Mouse (Mus musculus) small intestine, adult 2 months (tissue): ENCODE results near the gene Olfr1287. TPM values are rescaled to one million over a fixed set of nuclear protein-coding genes. Genes with fewer than 3 reads are reported as not detected.

Experiments
- H3K27ac ChIP-seq: fragments of 200-500 bp; 2 replicates; pipeline ENCODE4 v1.5.1; 2012; ENCODE audit warnings: low read depth, low read length, control low read depth, inconsistent platforms; ENCODE audit not compliant: insufficient read depth
- H3K27me3 ChIP-seq: fragments of 200-500 bp; 2 replicates; pipeline ENCODE4 v1.6.1; 2012; ENCODE audit warnings: mild to moderate bottlenecking, moderate library complexity, low read length, inconsistent platforms; ENCODE audit not compliant: control insufficient read depth, insufficient read depth
- H3K36me3 ChIP-seq: fragments of 200-500 bp; 2 replicates; pipeline ENCODE4 v1.6.1; 2012; ENCODE audit warnings: mild to moderate bottlenecking, low read length, control low read depth, inconsistent platforms; ENCODE audit not compliant: control insufficient read depth, insufficient read depth
- H3K4me1 ChIP-seq: fragments of 200-500 bp; 2 replicates; pipeline ENCODE4 v1.6.1; 2012; ENCODE audit warnings: low read length, inconsistent platforms, mixed read lengths; ENCODE audit not compliant: control insufficient read depth, insufficient read depth, insufficient read length
- H3K4me3 ChIP-seq: fragments of 200-500 bp; 2 replicates; pipeline ENCODE4 v1.5.1; 2012; ENCODE audit warnings: low read depth, mild to moderate bottlenecking, control low read depth, inconsistent platforms, low read length, moderate library complexity
- CTCF ChIP-seq: fragments of 200-500 bp; IDR thresholded peaks from 2 replicates; pipeline ENCODE4 v1.5.1; 2012; ENCODE audit warnings: low read depth, mild to moderate bottlenecking, control low read depth, inconsistent platforms, low read length, moderate library complexity, mixed read lengths; ENCODE audit not compliant: insufficient replicate concordance, insufficient read length; ENCODE audit errors: extremely low read depth
- POLR2A ChIP-seq: fragments of 200-500 bp; IDR thresholded peaks from 2 replicates; pipeline ENCODE4 v1.6.1; 2012; ENCODE audit warnings: low read depth, mild to moderate bottlenecking, control low read depth, inconsistent platforms, low read length, moderate library complexity
- WGBS: fragments of 180-500 bp; shearing (Covaris S2); methylation state at CpG from one replicate; pipeline ENCODE4 v1.1.7; 2018; 5-methylcytosine and 5-hydroxymethylcytosine counted together
- polyA plus RNA-seq: library from polyadenylated mRNA; depleted of rRNA; stranded (reverse); fragments of >200 nt; gene quantifications from 2 replicates; pipeline ENCODE4 v1.2.3, GENCODE M21; 2012; rRNA removed

The Olfr1287 gene
- not detected in 2 replicates for polyA plus RNA-seq

DNA sequence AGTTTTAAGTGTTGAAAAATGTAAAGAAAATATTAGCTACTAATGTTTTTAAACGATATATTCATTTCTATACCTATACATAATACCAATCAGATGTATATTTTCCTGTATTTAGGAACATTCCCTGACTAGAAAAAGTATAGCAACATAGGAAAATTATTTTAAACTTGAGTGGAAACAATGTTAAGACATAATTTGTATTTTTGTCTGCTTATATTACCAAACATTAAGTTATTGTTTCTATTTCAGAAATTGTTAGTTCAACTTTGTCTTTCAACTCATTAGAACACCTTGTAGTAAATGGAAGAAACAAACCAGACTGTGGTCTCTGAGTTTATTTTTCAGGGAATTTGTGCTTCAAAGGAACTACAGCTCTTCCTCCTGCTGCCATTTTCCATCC lies at the start of gene Olfr1287:
Olfr1287 (plus strand) TSS at position 301 of the 400 bp plus-strand sequence.
- Histone ChIP-seq H3K4me1 (no peaks in the 10 kb centered on the region), H3K27me3 (no peaks in the 10 kb centered on the region), H3K36me3 (no peaks in the 10 kb centered on the region), H3K4me3 (no peak within 1 kb of the TSS), H3K27ac (no peak within 1 kb of the TSS)
- no peak for TF ChIP-seq POLR2A
- no peak for TF ChIP-seq CTCF
- WGBS: 50% methylated on average over 1 of the region's 1 CpGs

DNA sequence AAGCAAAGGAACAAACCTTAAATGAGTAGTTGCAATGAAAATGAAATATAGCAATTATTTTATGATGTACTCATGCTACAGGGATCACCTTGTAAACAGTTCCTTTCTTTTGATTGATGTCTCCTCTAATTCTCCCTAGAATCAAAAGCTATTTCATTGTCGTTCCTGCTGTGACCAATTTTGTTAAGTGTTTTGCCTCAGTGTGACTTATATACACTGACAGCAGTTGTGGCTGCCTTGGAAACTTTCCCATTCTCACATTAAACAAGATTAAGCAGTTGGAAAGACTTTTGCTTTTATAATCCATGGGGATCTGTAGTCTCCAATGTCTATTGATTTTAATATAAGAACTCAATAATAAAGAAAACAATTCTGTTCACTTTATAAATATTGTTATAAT lies 26.0 kb upstream of the Olfr1287 start, which contains the start of gene Olfr1286:
Olfr1286 (minus strand) TSS at position 185 of the 400 bp plus-strand sequence.
- Histone ChIP-seq H3K4me3 (no peak within 1 kb of the TSS), H3K36me3 (no peaks in the 10 kb centered on the region), H3K4me1 (no peaks in the 10 kb centered on the region), H3K27ac (no peak within 1 kb of the TSS), H3K27me3 (no peaks in the 10 kb centered on the region)
- no peak for TF ChIP-seq CTCF
- TF ChIP-seq POLR2A: no peak
- WGBS: 58% methylated on average over 1 of the region's 1 CpGs

DNA sequence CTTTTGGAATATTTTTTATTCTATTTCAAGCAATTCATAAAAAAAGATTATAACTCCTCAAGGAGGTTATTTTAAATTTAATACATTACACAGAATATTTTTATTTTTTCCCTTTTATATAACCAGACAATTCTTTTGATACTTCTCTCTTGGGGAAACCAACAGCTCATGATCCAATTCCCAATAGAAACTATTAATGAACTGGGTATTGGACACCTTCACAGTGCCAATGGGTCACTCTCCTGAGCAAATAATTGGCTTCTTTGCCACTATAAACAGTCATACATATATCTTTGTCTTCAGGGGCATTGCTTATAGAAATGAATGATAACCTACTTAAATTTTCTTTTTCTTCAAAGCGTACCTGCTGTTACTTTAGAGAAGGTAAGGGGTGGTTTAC lies 24.9 kb downstream of the Olfr1287 start, which contains the start of gene Olfr1288:
Olfr1288 (plus strand) TSS at position 301 of the 400 bp plus-strand sequence.
- Histone ChIP-seq H3K27ac (no peak within 1 kb of the TSS), H3K4me1 (no peaks in the 10 kb centered on the region), H3K4me3 (no peak within 1 kb of the TSS), H3K27me3 (no peaks in the 10 kb centered on the region), H3K36me3 (no peaks in the 10 kb centered on the region)
- whole genome bisulfite sequencing: 92% methylated on average over 1 of the region's 1 CpGs
- TF ChIP-seq POLR2A: no peak

DNA sequence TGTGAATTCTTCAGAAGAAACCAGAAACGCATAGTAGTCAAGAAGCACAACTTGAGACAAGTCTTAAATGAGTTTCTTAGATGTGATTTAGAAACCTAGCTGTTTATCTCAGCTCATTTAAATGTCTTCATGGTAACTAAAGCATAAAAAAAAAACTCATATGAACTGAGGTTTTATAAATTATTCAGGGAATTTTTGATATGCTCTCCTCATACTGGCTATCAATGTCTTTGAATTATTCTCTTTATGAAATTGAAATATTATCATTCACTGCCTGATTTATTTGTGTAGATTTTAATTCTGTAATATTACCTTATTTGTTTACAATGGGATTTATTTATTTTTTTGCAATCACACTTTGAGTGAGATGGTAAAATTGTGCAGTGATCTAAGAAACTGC lies 31.6 kb downstream of the Olfr1287 start, which contains the start of gene Olfr1289:
Olfr1289 (plus strand) TSS at position 301 of the 400 bp plus-strand sequence.
- H3K36me3 ChIP-seq: no peaks in the 10 kb centered on the region
- no peak within 1 kb of the TSS for H3K27ac ChIP-seq
- TF ChIP-seq POLR2A (no peak), CTCF (no peak)
- H3K4me3 ChIP-seq: no peak within 1 kb of the TSS
- 63% methylated on average over 1 of the region's 1 CpGs for WGBS
- no peaks in the 10 kb centered on the region for H3K4me1 ChIP-seq
- no peaks in the 10 kb centered on the region for H3K27me3 ChIP-seq

DNA sequence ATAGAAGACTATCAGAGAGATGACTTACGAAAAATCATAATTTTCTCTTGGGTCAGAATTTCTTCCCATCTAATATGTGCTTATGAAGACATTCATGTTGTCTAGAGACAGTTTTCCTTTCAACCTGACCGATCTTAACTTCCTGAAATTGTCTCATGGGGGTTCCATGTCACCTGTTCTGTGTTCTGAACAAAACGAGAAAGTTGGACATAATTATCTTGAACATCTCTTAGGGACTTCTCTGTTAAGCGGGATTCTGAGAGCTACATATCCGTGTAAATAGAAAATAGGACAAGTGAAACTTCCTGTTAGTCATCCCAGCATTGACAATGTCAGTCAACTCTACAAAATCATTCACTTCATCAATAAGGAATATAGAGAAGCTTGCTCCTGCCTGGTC lies 44.8 kb downstream of the Olfr1287 start, which contains the start of gene Olfr1290:
Olfr1290 (minus strand) TSS at position 101 of the 400 bp plus-strand sequence.
- WGBS: 69% methylated on average over 5 of the region's 5 CpGs
- H3K27ac ChIP-seq: no peak within 1 kb of the TSS

DNA sequence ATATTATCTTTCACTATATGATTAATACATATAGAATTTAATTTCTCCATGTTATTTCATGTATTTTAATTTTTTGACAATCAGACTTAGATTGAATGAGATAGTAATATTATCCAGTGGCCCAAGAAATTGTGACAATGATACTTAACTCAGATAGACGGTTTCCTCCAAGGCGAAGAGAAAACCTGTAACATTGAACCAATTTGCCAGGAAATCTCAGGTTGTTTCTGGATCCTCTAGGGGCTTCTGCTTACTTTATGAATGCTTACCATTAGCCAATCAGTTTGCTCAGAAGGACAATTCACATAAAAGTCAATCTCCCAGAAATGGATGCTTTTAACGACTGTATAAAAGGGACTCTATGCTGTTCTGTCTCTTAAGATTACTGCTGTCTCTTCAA lies 47.9 kb downstream of the Olfr1287 start, which contains the start of gene Olfr1291-ps1:
Olfr1291-ps1 (plus strand) TSS at position 301 of the 400 bp plus-strand sequence.
- TF ChIP-seq CTCF (no peak), POLR2A (no peak)
- no peaks in the 10 kb centered on the region for H3K27me3 ChIP-seq
- H3K4me1 ChIP-seq: no peaks in the 10 kb centered on the region
- H3K4me3 ChIP-seq: no peak within 1 kb of the TSS
- WGBS: 92% methylated on average over 3 of the region's 3 CpGs
- H3K36me3 ChIP-seq: no peaks in the 10 kb centered on the region
- no peak within 1 kb of the TSS for H3K27ac ChIP-seq

More for the DNA sequence above, 44.8 kb downstream of the Olfr1287 start, which contains the start of gene Olfr1290:
- Histone ChIP-seq H3K4me3 (no peak within 1 kb of the TSS), H3K36me3 (no peaks in the 10 kb centered on the region), H3K27me3 (no peaks in the 10 kb centered on the region), H3K4me1 (no peaks in the 10 kb centered on the region)
- TF ChIP-seq CTCF (no peak), POLR2A (no peak)

Other genes with a start within 250 kb of the Olfr1287 start
- gene 4930430A15Rik, start 219.5 kb upstream of the Olfr1287 start, polyA plus RNA-seq: not detected in 2 replicates
- gene Olfr1275, start 213.9 kb upstream of the Olfr1287 start, polyA plus RNA-seq: not detected in 2 replicates
- gene Olfr1276, start 194.6 kb upstream of the Olfr1287 start, polyA plus RNA-seq: not detected in 2 replicates
- gene Olfr1277, start 175.0 kb upstream of the Olfr1287 start, polyA plus RNA-seq: not detected in 2 replicates
- gene Olfr1278, start 159.0 kb upstream of the Olfr1287 start, polyA plus RNA-seq: not detected in 2 replicates
- gene Olfr1279, start 148.5 kb upstream of the Olfr1287 start, polyA plus RNA-seq: not detected in 2 replicates
- not detected in 2 replicates for gene Olfr1280, start 135.1 kb upstream of the Olfr1287 start, polyA plus RNA-seq
- gene Olfr1281, start 122.6 kb upstream of the Olfr1287 start, polyA plus RNA-seq: not detected in 2 replicates
- not detected in 2 replicates for gene Olfr1282, start 113.1 kb upstream of the Olfr1287 start, polyA plus RNA-seq
- gene Olfr1283, start 82.4 kb upstream of the Olfr1287 start, polyA plus RNA-seq: not detected in 2 replicates
- gene Olfr1284, start 73.6 kb upstream of the Olfr1287 start, polyA plus RNA-seq: not detected in 2 replicates
- not detected in 2 replicates for gene Olfr1286, start 26.0 kb upstream of the Olfr1287 start, polyA plus RNA-seq
- not detected in 2 replicates for gene Olfr1288, start 25.0 kb downstream of the Olfr1287 start, polyA plus RNA-seq
- not detected in 2 replicates for gene Olfr1289, start 31.7 kb downstream of the Olfr1287 start, polyA plus RNA-seq
- gene Olfr1290, start 44.7 kb downstream of the Olfr1287 start, polyA plus RNA-seq: not detected in 2 replicates
- gene Olfr1291-ps1, start 48.0 kb downstream of the Olfr1287 start, polyA plus RNA-seq: not detected in 2 replicates
- not detected in 2 replicates for gene Olfr1293-ps, start 76.1 kb downstream of the Olfr1287 start, polyA plus RNA-seq
- gene Olfr1294, start 91.1 kb downstream of the Olfr1287 start, polyA plus RNA-seq: not detected in 2 replicates
- not detected in 2 replicates for gene Olfr1295, start 120.5 kb downstream of the Olfr1287 start, polyA plus RNA-seq
- not detected in 2 replicates for gene Olfr1297, start 177.4 kb downstream of the Olfr1287 start, polyA plus RNA-seq
- gene Olfr1298, start 200.1 kb downstream of the Olfr1287 start, polyA plus RNA-seq: not detected in 2 replicates
- gene Olfr1299, start 212.3 kb downstream of the Olfr1287 start, polyA plus RNA-seq: not detected in 2 replicates